Mouse (Mus musculus) hindlimb bud, embryonic 11.5 days (tissue): ENCODE measurements around the gene Gm28035.

Source experiments
- DNase-seq: peaks from one replicate; pipeline ENCODE4 v3.0.0-alpha.2; 2012; ENCODE audit warnings: low read depth, low spot score; ENCODE audit errors: extremely low spot score

The Gm28035 gene

GRCm38 (mm10) chr2:30237881-30238280, 2.5 kb upstream of the Gm28035 start:
- DNase-seq = no peak

GRCm38 (mm10) chr2:30238906-30239465, 1.4 kb upstream of the Gm28035 start:
- DNase-seq = no peak

- no peak for DNase-seq
Observed at GRCm38 (mm10) chr2:30239777-30240176, 590 bp upstream of the Gm28035 start.

GRCm38 (mm10) chr2:30242509-30242908, 2.1 kb downstream of the Gm28035 start:
- DNase-seq = no peak

GRCm38 (mm10) chr2:30243391-30243790, 3.0 kb downstream of the Gm28035 start:
- DNase-seq = no peak

- DNase-seq = no peak
Observed at GRCm38 (mm10) chr2:30244595-30245178, 4.3 kb downstream of the Gm28035 start.

GRCm38 (mm10) chr2:30247036-30247435, 6.7 kb downstream of the Gm28035 start:
- DNase-seq = no peak

GRCm38 (mm10) chr2:30247681-30248080, 7.3 kb downstream of the Gm28035 start:
- no peak for DNase-seq

GRCm38 (mm10) chr2:30249182-30249581, 8.8 kb downstream of the Gm28035 start:
- DNase-seq = no peak

- no peak for DNase-seq
Observed at GRCm38 (mm10) chr2:30250166-30251128, 10.1 kb downstream of the Gm28035 start.

- DNase-seq = no peak
Observed at GRCm38 (mm10) chr2:30251417-30252104, 11.2 kb downstream of the Gm28035 start.

- no peak for DNase-seq
Observed at GRCm38 (mm10) chr2:30252521-30252920, 12.2 kb downstream of the Gm28035 start.

GRCm38 (mm10) chr2:30253809-30254208, 13.4 kb downstream of the Gm28035 start:
- no peak for DNase-seq

- no peak for DNase-seq
Observed at GRCm38 (mm10) chr2:30255631-30256395, 15.4 kb downstream of the Gm28035 start.

- DNase-seq = no peak
Observed at GRCm38 (mm10) chr2:30256616-30257350, 16.4 kb downstream of the Gm28035 start.

- DNase-seq = no peak
Observed at GRCm38 (mm10) chr2:30257699-30258460, 17.5 kb downstream of the Gm28035 start.

GRCm38 (mm10) chr2:30258600-30258999, 18.2 kb downstream of the Gm28035 start:
- no peak for DNase-seq

- no peak for DNase-seq
Observed at GRCm38 (mm10) chr2:30259131-30260064, 19.0 kb downstream of the Gm28035 start.
